Mouse (Mus musculus) monocyte, adult 5-6 weeks (primary cell): ENCODE data around the gene Edem1. TPM values are rescaled to one million over a fixed set of nuclear protein-coding genes. Genes with fewer than 3 reads are reported as not detected.
A peak's percentile ranks its signal among the peaks of the same experiment; 100 is the strongest.

Source experiments
- ATAC-seq: fragments of 153-309, 156-312 bp; replicated peaks from 2 replicates; pipeline ENCODE4 v1.8.0; 2017; ENCODE audit warnings: mild to moderate bottlenecking; ENCODE audit not compliant: low TSS enrichment, insufficient number of reproducible peaks, severe bottlenecking, poor library complexity, low FRiP score
- total RNA-seq: library from RNA; stranded (forward); fragments of 200-1000, 200-491, 200-594 nt; gene quantifications from 3 replicates; pipeline ENCODE4 v1.2.3, GENCODE M21; 2017

Edem1 gene
- total RNA-seq = 80.8 to 102 TPM (median 99.0 TPM) in 3 replicates

DNA sequence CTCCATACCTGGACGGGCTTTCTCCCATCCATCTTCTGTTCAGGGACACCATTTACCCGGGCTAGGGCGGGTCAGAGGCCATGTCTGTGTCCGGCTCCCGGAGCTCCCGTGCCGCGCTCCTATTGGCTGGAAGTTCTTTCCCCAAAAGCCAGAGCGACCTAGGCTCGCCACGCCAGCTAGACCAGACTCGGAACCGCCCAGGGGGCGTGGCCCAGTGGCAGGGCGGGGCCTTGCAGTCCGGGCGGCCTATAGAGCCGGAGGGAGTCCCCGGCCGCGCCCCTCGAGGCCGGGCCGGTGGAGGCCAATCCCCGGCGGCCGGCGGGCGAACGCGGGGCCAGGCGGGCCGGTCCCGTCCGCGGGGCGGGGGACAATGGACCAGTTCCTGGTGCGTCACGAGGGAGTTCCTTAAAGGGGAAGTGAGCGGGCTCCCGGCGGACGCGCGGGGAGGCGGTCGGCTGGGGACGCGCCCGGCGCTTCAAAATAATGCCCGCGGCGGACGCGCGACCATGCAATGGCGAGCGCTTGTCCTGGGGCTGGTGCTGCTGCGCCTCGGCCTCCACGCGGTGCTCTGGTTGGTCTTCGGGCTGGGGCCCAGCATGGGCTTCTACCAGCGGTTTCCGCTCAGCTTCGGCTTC, at the start of gene Edem1:
Gene Edem1, plus strand, starts transcription at position 408 of the 635 bp plus-strand sequence.
- ATAC-seq = peak; percentile 84

DNA sequence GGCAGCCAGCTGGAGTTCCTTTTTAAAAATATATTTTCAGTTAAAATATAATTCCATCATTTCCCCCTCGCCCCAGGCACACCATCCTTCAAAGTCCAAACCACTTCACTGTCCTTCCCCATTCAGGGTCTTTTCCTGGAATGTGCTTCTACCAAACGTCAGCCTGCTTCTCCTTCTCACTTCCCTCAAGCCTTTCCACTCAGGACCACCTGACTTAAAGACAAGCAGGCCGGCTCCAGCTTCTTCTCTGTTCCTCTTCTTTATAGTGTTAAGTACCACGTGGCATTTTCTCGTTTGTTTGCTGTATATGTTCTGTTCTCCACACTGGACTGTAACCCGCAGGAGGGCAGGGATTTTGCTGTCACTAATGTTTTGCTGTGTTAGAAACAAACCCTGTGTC, 46.6 kb upstream of the Edem1 start:
- ATAC-seq = peak; percentile 51

DNA sequence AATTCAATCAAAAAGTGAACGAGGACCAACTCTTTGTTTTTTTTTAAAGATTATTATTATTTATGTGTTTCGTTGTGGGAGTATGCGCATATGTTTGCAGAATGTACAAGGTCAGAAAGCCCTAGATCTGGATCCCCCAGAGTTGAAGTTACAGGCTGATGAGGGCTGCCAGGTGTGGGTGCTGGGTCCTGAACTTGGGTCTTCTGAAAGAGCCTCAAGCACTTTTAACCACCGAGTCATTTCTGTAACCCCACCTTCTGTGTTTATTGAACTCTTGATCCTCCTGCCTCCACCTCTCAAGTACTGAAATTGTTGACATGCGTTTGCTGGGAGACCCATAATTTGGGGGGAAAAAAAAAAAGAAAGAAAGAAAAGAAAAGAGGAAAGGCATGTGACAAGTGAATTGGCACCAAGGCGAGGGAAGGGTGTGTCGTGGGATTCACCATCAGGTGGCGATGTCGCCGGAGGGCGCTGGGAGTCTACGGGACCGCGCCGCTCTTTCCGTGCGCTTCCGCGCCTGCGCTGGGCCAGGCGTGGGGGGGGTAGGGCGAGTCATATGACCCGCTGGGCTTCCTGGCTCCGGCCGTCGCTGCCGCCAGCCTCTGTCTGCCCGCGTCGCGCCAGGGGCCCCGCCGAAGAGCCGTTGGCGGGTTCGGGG, 45.8 kb upstream of the Edem1 start, which contains the start of gene Arl8b:
Gene Arl8b, plus strand, starts transcription at position 574 of the 658 bp plus-strand sequence.
- peak; percentile 77 for ATAC-seq

DNA sequence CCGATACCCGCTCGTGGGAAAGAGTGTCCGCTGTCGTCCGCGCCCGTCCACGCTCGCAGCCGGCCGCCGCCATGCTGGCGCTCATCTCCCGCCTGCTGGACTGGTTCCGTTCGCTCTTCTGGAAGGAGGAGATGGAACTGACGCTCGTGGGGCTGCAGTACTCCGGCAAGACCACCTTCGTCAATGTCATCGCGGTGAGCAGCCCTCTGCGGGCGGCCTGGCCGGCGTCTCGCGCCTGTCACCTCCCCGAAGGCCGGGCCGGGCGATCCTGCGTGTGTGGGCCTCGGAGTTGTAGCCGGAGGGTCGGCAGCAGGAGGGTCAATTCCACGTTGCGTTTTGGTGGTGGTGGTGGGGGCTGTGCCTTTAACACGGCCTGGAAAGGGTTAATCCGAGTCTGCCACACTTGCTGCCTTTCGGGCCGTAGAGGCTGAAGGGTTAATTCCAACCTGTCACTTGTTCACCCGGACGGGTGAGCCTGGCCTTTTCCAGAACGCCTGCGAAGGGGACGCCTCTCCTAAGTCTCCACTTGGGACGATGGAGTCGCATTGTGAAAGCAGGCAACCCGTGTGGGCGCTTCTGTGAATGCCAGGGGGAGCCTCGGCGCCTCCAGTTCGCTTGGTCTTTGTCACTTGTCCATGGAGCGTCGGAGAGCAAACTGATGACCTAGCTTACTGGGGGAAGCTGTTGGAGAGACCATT, 45.1 kb upstream of the Edem1 start:
- no peak for ATAC-seq

DNA sequence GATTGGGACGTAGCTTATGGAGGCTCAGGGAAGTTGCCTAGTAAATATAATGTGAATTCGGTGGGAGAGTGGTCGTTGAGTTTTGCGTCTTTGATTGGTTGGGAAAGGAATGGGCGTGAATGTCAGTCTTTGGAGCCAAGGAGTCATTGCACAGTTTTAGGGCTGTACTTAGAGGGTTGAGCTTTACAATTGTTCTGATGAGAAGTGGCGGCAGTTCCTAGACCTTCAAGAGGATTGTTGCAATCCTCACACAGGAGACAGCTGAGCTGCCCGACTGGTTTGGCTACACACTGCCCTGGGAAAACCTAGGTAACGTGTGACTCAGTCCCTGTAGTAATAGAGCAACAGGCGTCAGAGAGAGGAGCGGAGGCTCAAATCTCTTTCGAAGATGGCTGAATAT, 44.4 kb upstream of the Edem1 start:
- ATAC-seq = no peak

DNA sequence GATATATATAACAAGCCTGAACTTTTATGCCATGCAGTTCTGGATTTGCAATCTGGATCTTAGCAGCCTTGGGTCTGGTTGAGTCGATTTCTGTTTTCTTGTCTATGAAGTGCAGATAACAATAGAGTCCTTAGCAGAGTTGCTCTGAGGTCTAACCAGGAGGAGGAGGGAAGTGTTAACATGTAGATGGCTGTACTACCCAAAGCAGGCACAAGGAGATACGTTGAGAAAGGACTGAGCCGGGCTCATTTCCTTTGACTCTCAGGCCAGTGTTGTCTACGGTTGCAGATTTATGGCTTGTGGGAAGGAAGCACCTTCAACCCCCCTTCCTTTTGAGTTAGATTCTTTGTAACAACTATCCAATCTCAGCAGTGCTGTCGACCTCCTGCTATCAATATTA, 43.6 kb upstream of the Edem1 start:
- ATAC-seq = no peak

DNA sequence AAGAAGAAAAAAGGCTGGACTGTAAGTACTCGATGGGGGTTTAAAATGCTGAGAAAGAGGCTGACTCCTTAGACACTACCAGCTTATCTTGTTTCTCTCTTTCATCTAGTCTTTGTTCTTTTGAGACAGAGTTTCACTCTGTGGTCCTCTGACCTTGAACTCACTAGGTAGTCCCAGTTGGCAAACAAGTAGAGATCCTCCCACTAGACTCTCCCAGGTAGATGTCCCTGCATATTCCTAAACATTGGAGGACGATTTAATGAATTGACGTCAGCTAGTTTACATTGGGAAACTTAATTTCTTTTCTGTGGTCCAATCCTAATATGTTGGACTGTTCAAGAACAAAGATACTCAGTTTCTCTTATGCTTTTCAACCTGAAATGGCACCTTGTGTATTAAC, 42.9 kb upstream of the Edem1 start:
- ATAC-seq = no peak

DNA sequence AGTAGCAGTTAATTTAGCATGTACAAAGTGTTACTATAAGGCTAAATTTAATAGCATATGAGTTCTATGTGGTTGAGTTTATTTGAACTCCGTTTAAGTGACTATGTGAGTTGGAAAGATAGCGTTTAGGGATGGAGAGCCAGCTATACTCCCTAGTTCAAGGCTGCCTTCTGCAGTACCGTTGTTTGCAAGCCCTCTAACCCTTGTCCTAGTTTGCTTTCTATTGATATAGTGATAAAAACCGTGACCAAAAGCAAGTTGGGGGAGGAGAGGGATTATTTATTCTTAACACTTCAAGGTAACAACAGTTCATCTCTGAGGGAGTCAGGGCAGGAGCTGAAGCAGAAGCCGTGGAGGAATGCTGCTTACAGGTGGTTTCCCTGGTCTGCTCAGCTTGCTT, 36.9 kb upstream of the Edem1 start:
- ATAC-seq = no peak

DNA sequence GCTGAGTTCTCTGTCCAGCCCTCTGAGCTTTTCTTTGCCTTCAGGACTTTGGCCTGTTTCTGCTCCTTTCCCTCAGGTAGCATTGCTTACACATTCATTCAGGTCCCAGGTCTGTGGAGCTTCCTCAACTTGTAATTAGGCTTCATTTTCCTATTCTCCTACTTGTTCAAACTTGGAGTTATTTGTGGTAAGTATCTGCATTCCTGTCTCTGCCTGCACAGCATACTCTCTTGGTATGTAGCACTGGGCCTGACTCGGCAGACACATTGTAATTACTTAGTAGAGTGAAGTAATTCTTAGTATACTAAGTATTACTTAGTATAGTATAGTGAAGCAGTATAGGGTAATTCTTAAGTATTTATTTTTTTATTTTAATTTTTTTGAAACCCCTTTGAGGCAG, 32.5 kb upstream of the Edem1 start:
- no peak for ATAC-seq

DNA sequence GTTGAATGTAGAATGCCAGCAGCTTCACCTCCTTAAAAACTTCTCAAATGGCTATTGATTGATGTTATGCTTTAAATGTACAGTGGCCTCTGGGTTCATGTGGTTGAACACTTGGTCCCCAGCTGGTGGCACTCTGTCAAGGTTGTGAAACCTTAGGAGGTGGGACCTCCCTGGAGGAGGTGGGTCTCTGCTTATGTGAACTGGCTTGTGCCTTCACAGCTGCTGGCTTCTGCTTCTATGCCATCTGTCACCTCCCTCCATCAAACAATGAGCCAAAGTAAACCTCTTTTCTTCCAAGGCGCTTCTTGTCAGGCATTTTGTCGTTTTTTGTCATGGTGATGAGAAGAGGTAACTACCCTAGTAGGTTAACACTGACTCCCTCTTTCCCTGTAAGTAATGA, 31.7 kb upstream of the Edem1 start:
- ATAC-seq = no peak

DNA sequence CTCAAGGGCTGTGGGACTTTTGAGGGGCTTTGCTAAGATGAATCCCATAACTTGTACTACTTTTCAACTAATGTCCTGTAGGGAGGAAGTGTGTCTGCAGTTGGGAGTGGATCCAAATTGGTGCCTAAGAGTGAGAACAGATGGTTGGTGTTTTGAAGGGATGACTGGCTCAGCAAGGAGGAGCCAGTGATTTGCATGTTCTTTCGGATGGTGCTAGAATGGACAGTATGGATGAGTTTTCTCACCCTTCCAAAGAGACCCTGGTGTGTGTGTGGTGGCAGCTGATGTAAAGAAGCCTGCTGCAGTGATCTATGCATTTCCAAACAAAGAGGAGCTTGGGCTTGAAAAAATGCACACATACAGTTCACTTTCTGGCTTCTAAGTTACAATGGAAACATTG, 23.2 kb upstream of the Edem1 start:
- ATAC-seq = no peak

DNA sequence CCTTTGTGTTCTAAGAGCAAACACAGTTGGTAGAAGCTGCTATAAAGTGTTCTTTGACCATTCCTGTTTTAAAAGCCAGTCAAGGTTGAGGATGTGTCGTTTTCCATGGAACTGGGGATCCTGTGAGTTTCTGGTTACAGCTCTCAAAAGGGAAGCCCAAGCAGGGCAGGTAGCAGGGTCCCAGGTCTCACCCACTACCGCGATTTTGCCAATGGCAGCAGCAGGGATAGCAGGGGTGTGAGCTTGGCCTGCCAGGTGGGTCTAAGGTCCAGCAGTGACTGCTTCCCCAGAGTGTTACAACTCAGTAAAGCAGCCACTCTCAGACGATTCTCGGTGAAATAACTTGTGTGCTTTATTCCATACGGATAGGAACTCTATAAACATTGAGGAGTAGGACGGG, 22.6 kb upstream of the Edem1 start:
- ATAC-seq = no peak

DNA sequence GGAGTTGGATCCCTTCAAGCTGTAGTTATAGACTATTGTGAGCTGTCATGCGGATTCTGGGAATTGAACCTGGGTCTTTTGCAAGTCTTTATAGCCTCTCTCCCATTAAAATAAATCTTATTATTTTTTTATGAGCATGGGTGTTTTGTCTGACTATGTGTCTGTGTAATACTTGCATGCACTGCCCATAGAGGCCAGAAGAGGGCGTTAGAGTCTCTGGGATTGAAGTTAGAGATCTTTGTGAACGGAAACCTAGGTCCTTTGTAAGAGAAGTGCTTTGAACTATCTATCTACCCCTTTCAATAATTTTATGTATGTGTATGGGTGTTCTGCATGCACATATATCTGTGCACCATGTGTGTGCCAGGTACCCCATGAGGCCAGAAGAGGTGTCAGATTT, 21.0 kb upstream of the Edem1 start:
- ATAC-seq = no peak; the same call in 1 of the 2 replicates

DNA sequence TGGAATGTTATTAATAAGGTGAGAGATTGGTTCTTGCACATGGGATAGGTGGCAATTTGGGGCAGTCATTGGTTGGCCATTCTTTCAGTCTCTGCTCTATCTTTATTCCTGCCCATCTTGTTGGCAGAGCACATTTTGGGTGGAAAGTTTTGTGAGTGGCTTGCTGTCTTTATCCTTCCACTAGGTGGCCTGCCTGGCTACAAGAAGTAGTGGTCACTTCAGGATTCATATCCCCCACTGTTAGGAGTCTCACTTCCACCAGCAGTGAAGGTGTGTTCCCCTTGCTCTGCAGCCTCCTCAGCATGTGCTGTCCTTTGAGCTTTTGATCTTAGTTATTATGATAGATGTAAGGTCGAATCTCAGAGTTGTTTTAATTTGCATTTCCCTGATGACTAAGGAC, 19.7 kb upstream of the Edem1 start:
- no peak for ATAC-seq

DNA sequence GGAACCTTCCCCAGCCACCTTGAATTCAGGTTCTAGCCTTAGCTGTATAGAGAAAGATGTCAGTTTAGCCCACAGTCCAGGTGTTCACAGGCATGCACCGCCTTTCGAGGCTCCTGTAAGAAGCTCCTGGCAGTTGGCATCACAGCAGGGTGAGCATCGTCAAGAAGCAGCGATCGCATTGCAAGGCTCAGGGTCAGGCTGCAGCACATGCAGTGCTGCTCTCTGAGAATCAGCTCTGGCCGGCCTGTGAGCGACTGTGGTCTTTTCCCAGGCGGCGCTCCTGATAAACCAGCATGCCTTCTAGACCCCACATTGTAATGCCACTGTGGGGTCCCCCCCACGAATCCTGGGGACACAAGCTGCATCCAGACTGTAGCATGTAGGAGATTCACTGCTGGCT, 18.2 kb upstream of the Edem1 start:
- ATAC-seq = no peak

DNA sequence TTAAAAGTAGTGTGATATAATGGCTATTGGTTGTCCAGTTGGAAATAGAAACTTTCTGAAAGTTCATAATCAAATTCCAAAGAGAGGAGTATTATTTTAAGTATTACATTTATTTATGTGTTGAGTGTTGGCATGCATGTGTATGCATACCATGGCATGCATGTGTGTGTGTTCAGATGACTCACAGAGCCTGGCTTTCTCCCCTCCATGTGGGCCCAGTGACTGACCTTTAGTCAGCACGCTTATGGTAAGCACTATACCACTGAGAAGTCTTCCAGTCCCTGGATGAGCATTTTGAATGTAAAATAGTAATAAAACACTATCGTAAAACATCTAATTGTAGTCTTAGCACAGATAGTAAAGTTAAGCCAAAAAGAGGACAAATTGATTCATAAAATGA, 16.3 kb upstream of the Edem1 start:
- ATAC-seq = no peak

DNA sequence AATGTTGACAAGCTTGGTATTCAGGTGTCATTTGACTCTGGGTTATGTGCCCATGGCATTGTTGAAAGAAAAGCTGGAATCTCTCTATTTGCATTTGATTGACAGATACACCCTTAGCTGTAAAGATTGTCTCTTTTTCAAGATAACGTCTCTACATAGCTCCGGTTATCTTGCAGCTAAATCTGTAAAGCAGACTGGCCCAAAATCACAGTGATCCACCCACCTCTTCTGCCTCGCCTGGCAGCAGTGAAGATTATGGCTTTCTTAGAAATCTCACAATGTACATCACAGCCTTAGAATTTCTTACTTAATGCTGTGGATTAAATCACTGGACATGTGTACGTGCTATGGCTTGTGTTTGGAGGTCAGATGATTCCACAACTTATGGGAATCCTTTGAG, 10.9 kb upstream of the Edem1 start:
- no peak for ATAC-seq

DNA sequence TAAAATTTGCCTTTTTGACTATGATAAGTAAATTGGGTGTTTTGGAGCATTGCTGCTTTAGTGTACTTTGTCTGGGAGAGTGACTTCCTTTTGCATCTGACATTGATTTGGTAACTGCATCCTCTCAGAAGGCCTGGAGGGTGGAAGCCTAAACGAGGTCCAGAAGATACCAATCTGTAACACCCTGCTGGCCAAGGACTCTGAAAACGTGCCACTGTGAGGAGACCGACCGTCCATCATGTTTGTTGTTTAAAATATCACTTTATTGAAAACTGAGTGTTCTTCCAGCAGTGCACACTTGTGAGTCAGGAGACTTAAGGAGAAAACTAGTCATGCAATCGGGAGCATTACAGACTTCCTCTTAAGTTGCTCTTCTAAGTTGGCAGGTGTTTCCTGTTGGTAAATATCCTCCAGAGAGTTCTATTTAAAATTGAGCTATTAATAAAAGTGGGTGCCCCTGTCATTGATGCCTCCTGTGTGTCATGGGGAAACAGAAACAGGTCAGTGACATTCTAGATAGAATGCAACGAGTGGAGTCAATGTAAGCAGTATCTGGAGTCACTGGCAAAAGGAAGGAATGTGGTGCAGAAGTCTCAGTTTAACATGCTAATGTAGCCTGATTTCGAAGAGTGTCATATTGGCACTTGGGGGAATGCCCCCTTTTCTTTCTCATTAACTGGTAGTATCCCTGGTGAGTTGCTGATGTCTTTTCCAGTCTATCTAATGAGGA, 3.5 kb upstream of the Edem1 start:
- no peak for ATAC-seq

DNA sequence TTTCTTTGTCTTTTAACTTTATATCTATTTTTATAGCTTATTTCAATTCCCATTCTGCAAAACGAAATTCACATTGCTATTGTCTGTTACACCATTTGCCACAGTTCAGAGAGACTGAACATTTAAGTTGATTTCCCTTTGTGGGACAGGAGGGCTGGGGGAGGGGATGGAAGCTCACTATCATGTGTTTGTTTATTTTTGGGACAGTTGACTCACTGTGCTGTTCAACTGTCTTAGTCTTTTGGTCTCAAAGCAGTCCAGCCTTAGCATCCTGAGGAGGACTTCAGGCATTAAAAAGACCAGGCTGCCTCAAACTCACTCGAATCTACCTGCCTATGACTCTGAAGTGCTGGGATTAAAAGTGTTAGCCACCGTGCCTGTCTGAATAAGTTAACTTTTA, 2.4 kb upstream of the Edem1 start:
- no peak for ATAC-seq
